Mouse (Mus musculus) midbrain, postnatal 0 days (tissue): ENCODE data around the gene Nubp2. TPM values are rescaled to one million over a fixed set of nuclear protein-coding genes. Genes with fewer than 3 reads are reported as not detected.

Source experiments
- ATAC-seq: fragments of 200-750 bp; cut with Nextera tagmentation; 2 replicates; pipeline ENCODE4 v1.8.0; 2017; ENCODE audit warnings: moderate number of reproducible peaks, mild to moderate bottlenecking, moderate TSS enrichment, moderate library complexity; ENCODE audit not compliant: low FRiP score
- DNase-seq: peaks from one replicate; pipeline ENCODE4 v3.0.0-alpha.2; 2015; ENCODE audit warnings: low spot score
- H3K27ac ChIP-seq: fragments of 300-500 bp; sonication (generic); 2 replicates; pipeline ENCODE4 v1.5.1; 2014; ENCODE audit warnings: low read depth, mild to moderate bottlenecking, low read length, mixed read lengths
- H3K27me3 ChIP-seq: fragments of 300-500 bp; sonication (generic); 2 replicates; pipeline ENCODE4 v1.6.1; 2014; ENCODE audit warnings: low read length, control low read depth, mixed read lengths; ENCODE audit not compliant: insufficient read depth
- H3K36me3 ChIP-seq: fragments of 300-500 bp; sonication (generic); 2 replicates; pipeline ENCODE4 v1.6.1; 2014; ENCODE audit warnings: low read length, control low read depth, mixed read lengths; ENCODE audit not compliant: insufficient read depth
- H3K4me1 ChIP-seq: fragments of 300-500 bp; sonication (generic); 2 replicates; pipeline ENCODE4 v1.6.1; 2014; ENCODE audit warnings: mild to moderate bottlenecking, control low read depth, antibody characterized with exemption, low read length, mixed read lengths; ENCODE audit not compliant: insufficient read depth
- H3K4me2 ChIP-seq: fragments of 300-500 bp; sonication (generic); 2 replicates; pipeline ENCODE4 v1.6.1; 2014; ENCODE audit warnings: low read depth, mild to moderate bottlenecking, low read length, mixed read lengths; ENCODE audit not compliant: poor library complexity, severe bottlenecking
- H3K4me3 ChIP-seq: fragments of 300-500 bp; sonication (generic); 2 replicates; pipeline ENCODE4 v1.5.1; 2014; ENCODE audit warnings: low read depth, mild to moderate bottlenecking, low read length, moderate library complexity
- H3K9ac ChIP-seq: fragments of 300-500 bp; sonication (generic); replicated peaks from 2 replicates; pipeline ENCODE4 v1.6.1; 2014; ENCODE audit warnings: mild to moderate bottlenecking, low read length, moderate library complexity, mixed read lengths; ENCODE audit not compliant: poor library complexity, severe bottlenecking
- H3K9me3 ChIP-seq: fragments of 300-500 bp; sonication (generic); 2 replicates; pipeline ENCODE4 v1.6.1; 2016; ENCODE audit warnings: low read length, control low read depth
- CTCF ChIP-seq: IDR thresholded peaks from 2 replicates; pipeline ENCODE4 v1.5.1; 2016; ENCODE audit warnings: antibody characterized with exemption, mild to moderate bottlenecking
- WGBS: fragments of 180-500 bp; shearing (Covaris S2); extraction: QIAGEN DNeasy Blood & Tissue Kit; methylation state at CpG from one replicate; pipeline ENCODE4 v1.1.7; 2014; 5-methylcytosine and 5-hydroxymethylcytosine counted together
- polyA plus RNA-seq: library from polyadenylated mRNA; unstranded; fragments of >200 nt; fragmentation: Nextera tagmentation; extraction: Ambion mirVana; gene quantifications from 2 replicates; pipeline ENCODE4 v1.2.1, GENCODE M21; 2015
- total RNA-seq: library from RNA; depleted of rRNA; stranded (reverse); fragments of >200 nt; gene quantifications from 2 replicates; pipeline ENCODE4 v1.2.3, GENCODE M21; 2014

Gene Nubp2
- total and polyA plus RNA-seq, 2 experiments from 2014 or later, result 55.8 to 60.2 TPM

- ATAC-seq (no peak), DNase-seq (no peak)
- Histone ChIP-seq H3K27me3 (no peaks in the 10 kb centered on the region), H3K4me3 (peak overlapping the region; percentile 84), H3K27ac (no peak overlapping the region), H3K9me3 (no peaks in the 10 kb centered on the region), H3K36me3 (peaks cover 18% of the 10 kb centered on the region), H3K4me2 (peak overlapping the region; percentile 83), H3K9ac (peak overlapping the region; percentile 74; the same call in 1 of the 2 replicates), H3K4me1 (peaks cover 6% of the 10 kb centered on the region; the same call in 1 of the 2 replicates)
- TF ChIP-seq CTCF, result no peak
- WGBS, result 77% methylated on average over 10 of the region's 10 CpGs
Measured at GRCm38 (mm10) chr17:24851381-24852125, 34.6 kb downstream of the Nubp2 start.

DNA sequence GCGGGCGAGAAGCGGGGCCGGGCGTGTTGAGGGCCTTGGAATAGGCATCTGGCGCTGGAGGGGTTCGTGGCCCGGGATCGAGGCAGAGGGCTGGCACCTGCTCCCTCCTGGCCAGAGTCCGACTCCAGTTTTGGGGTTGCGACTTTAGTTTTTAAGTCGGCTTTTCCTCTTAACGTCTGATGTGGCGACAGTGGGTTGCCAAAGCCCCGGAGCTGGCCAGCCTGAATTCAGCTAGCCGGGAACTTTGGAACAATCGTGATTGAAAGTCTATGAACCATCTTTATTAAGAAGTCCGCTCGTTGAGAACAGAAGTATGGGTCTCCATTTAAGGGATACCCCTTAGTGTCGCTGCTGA lies 35.4 kb downstream of the Nubp2 start:
- H3K9ac ChIP-seq, result peak overlapping the region; percentile 74
- no peaks in the 10 kb centered on the region for H3K27me3 ChIP-seq
- H3K4me3 ChIP-seq, result peak overlapping the region; percentile 84
- ATAC-seq (no peak), DNase-seq (no peak)
- peak overlapping the region; percentile 93 for H3K27ac ChIP-seq
- no peaks in the 10 kb centered on the region for H3K9me3 ChIP-seq
- H3K4me1 ChIP-seq, result peaks cover 6% of the 10 kb centered on the region; the same call in 1 of the 2 replicates
- WGBS, result 0% methylated on average over 20 of the region's 20 CpGs
- H3K4me2 ChIP-seq, result peak overlapping the region; percentile 83
- H3K36me3 ChIP-seq, result peaks cover 13% of the 10 kb centered on the region; the same call in 1 of the 2 replicates
- no peak for TF ChIP-seq CTCF

GRCm38 (mm10) chr17:24850065-24850772 lies 35.9 kb downstream of the Nubp2 start, which contains the start of gene Fahd1:
Fahd1 (minus strand) TSS chr17:24850364.
- peak within 1 kb of the TSS; percentile 95 for H3K4me2 ChIP-seq
- no peaks in the 10 kb centered on the region for H3K27me3 ChIP-seq
- H3K9me3 ChIP-seq, result no peaks in the 10 kb centered on the region
- H3K4me3 ChIP-seq, result peak within 1 kb of the TSS; percentile 84
- H3K4me1 ChIP-seq, result peaks cover 6% of the 10 kb centered on the region; the same call in 1 of the 2 replicates
- ATAC-seq (peak; percentile 100), DNase-seq (peak; percentile 99)
- peak within 1 kb of the TSS; percentile 80 for H3K9ac ChIP-seq
- H3K27ac ChIP-seq, result peak within 1 kb of the TSS; percentile 93
- under 1% methylated on average over 58 of the region's 58 CpGs for WGBS
- TF ChIP-seq CTCF, result peak; percentile 20; the same call in 1 of the 2 replicates
- H3K36me3 ChIP-seq, result peaks cover 8% of the 10 kb centered on the region; the same call in 1 of the 2 replicates

- WGBS, result 0% methylated on average over 21 of the region's 21 CpGs
- no peak for DNase-seq
- TF ChIP-seq CTCF, result peak; percentile 67
- peak overlapping the region; percentile 95 for H3K4me2 ChIP-seq
- peak overlapping the region; percentile 93 for H3K27ac ChIP-seq
- no peaks in the 10 kb centered on the region for H3K27me3 ChIP-seq
- H3K36me3 ChIP-seq, result peaks cover 8% of the 10 kb centered on the region; the same call in 1 of the 2 replicates
- H3K4me3 ChIP-seq, result peak overlapping the region; percentile 84
- H3K9me3 ChIP-seq, result no peaks in the 10 kb centered on the region
- peak overlapping the region; percentile 80 for H3K9ac ChIP-seq
- no peak for ATAC-seq
- H3K4me1 ChIP-seq, result peaks cover 6% of the 10 kb centered on the region; the same call in 1 of the 2 replicates
Measured at GRCm38 (mm10) chr17:24849733-24850064, 36.5 kb downstream of the Nubp2 start.

- H3K36me3 ChIP-seq, result peaks cover 8% of the 10 kb centered on the region; the same call in 1 of the 2 replicates
- no peaks in the 10 kb centered on the region for H3K9me3 ChIP-seq
- no peak for TF ChIP-seq CTCF
- H3K27me3 ChIP-seq, result no peaks in the 10 kb centered on the region
- DNase-seq (no peak), ATAC-seq (no peak)
- H3K4me1 ChIP-seq, result peaks cover 6% of the 10 kb centered on the region; the same call in 1 of the 2 replicates
- no peak overlapping the region for H3K27ac ChIP-seq
- H3K4me3 ChIP-seq, result peak overlapping the region; percentile 84
- no peak overlapping the region for H3K9ac ChIP-seq
- peak overlapping the region; percentile 95 for H3K4me2 ChIP-seq
Measured at GRCm38 (mm10) chr17:24848600-24849031, 37.5 kb downstream of the Nubp2 start.

DNA sequence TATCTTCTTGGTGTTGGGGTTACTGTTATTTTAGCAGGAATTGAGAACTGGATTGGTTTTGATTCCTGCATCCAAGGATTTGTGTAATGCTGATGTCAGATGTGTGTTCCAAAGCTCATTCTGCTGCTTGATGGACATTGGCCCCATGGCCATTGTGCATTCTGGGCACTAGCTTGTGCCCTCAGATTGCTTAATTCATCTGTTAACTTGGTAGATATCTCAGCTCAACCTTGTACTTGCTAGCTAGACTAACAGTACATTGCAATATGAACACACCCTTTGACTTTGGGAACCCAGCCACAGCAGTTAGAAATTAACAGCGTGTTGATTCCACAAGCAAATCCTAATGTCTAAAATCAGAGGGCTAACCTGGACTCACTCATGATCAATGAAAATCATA lies 38.8 kb downstream of the Nubp2 start:
- H3K4me1 ChIP-seq, result peaks cover 6% of the 10 kb centered on the region; the same call in 1 of the 2 replicates
- H3K4me2 ChIP-seq, result no peak overlapping the region
- no peaks in the 10 kb centered on the region for H3K9me3 ChIP-seq
- H3K27me3 ChIP-seq, result no peaks in the 10 kb centered on the region
- ATAC-seq (no peak), DNase-seq (no peak)
- H3K27ac ChIP-seq, result no peak overlapping the region
- WGBS, result 96% methylated on average over 1 of the region's 1 CpGs
- H3K36me3 ChIP-seq, result no peaks in the 10 kb centered on the region
- H3K4me3 ChIP-seq, result no peak overlapping the region
- H3K9ac ChIP-seq, result no peak overlapping the region
- TF ChIP-seq CTCF, result no peak
